Mouse (Mus musculus): ENCODE results near the gene Cstf3.

- TF ChIP-seq POLR2A (IDR thresholded peaks at IDR 0.05; ENCODE audit: low read depth, low read length) (no peak), CTCF (IDR thresholded peaks at IDR 0.05; ENCODE audit: extremely low read depth, insufficient read length, insufficient replicate concordance, low read depth, low read length) (no peak)
Observed at GRCm38 (mm10) chr2:104559591-104560380, 30.5 kb upstream of the Cstf3 start.

Measured in small intestine, adult 2 months (tissue).